Mouse (Mus musculus) layer of hippocampus, adult 8-10 months (tissue): ENCODE results near the gene Ppp1r37. TPM values are rescaled to one million over a fixed set of nuclear protein-coding genes. Genes with fewer than 3 reads are reported as not detected.
"Not testable (repeated sequence)": the region's sequence is repeated elsewhere in the genome, so short reads cannot be mapped to it uniquely, and the experiment has no call there.

Experiments
- DNase-seq, 2 experiments: peaks; one replicate each; pipeline ENCODE4 v3.0.0; 2022; ENCODE audit warnings: low spot score in 2 of 2
- total RNA-seq, 4 experiments: library from RNA; stranded (reverse); gene quantifications; 2 replicates each; pipeline ENCODE4 v1.2.4; 2022

The Ppp1r37 gene
- 100 to 1,000 TPM in 2 of 4 experiments, 10 to 100 TPM in 2; 97.7 to 120 (median 108) TPM for total RNA-seq

GRCm38 (mm10) chr7:19562643-19563410, at the start of gene Ppp1r37:
Gene Ppp1r37, minus strand, starts transcription at chr7:19563076.
- no peak for DNase-seq

- DNase-seq = no peak
Observed at GRCm38 (mm10) chr7:19610969-19611368, 48.1 kb upstream of the Ppp1r37 start.

GRCm38 (mm10) chr7:19609641-19610332, 46.9 kb upstream of the Ppp1r37 start:
- DNase-seq = no peak

- no peak for DNase-seq
Observed at GRCm38 (mm10) chr7:19607291-19607690, 44.4 kb upstream of the Ppp1r37 start.

- DNase-seq = not testable (repeated sequence)
Observed at GRCm38 (mm10) chr7:19604606-19605214, 41.8 kb upstream of the Ppp1r37 start.

GRCm38 (mm10) chr7:19603849-19604605, 41.2 kb upstream of the Ppp1r37 start, which contains the start of gene Clasrp:
Gene Clasrp, minus strand, starts transcription at chr7:19604486.
- DNase-seq = peak; percentile 93

GRCm38 (mm10) chr7:19603055-19603454, 40.2 kb upstream of the Ppp1r37 start:
- DNase-seq = no peak

- peak; percentile 53 to 81 for DNase-seq
Observed at GRCm38 (mm10) chr7:19600562-19600961, 37.7 kb upstream of the Ppp1r37 start.

- DNase-seq = no peak
Observed at GRCm38 (mm10) chr7:19593061-19593730, 30.3 kb upstream of the Ppp1r37 start.

GRCm38 (mm10) chr7:19589917-19590316, 27.0 kb upstream of the Ppp1r37 start:
- DNase-seq = peak; percentile 78 to 80

GRCm38 (mm10) chr7:19589207-19589606, 26.3 kb upstream of the Ppp1r37 start:
- DNase-seq = peak in 1 of 2 experiments; percentile 56

- no peak for DNase-seq
Observed at GRCm38 (mm10) chr7:19586269-19586668, 23.4 kb upstream of the Ppp1r37 start.

GRCm38 (mm10) chr7:19580634-19581033, 17.8 kb upstream of the Ppp1r37 start:
- no peak for DNase-seq

- no peak for DNase-seq
Observed at GRCm38 (mm10) chr7:19579751-19580150, 16.9 kb upstream of the Ppp1r37 start.

GRCm38 (mm10) chr7:19578436-19578835, 15.6 kb upstream of the Ppp1r37 start:
- DNase-seq = no peak

- no peak for DNase-seq
Observed at GRCm38 (mm10) chr7:19577877-19578414, 15.1 kb upstream of the Ppp1r37 start.

- no peak for DNase-seq
Observed at GRCm38 (mm10) chr7:19577141-19577852, 14.4 kb upstream of the Ppp1r37 start, which contains the start of the genes Zfp296 and Gemin7. Gene Zfp296, plus strand, starts transcription at chr7:19577287. Gene Gemin7, minus strand, starts transcription at chr7:19577595.

- DNase-seq = no peak
Observed at GRCm38 (mm10) chr7:19575559-19575958, 12.7 kb upstream of the Ppp1r37 start.

- no peak for DNase-seq
Observed at GRCm38 (mm10) chr7:19573776-19574140, 10.9 kb upstream of the Ppp1r37 start.
